Mouse (Mus musculus): ENCODE measurements around the gene Myo3b. TPM values are rescaled to one million over a fixed set of nuclear protein-coding genes. Genes with fewer than 3 reads are reported as not detected.

Gene Myo3b
- polyA plus RNA-seq, 1 experiment from 2014 or later, result 0.36 TPM

GRCm38 (mm10) chr2:70406846-70407245 is 367.9 kb downstream of the Myo3b start:
- no peak for ATAC-seq (ENCODE audit: insufficient read depth, low FRiP score)
- no peaks in the 10 kb centered on the region for H3K27me3 ChIP-seq (ENCODE audit: control insufficient read depth, insufficient read depth, low read length)
- no peaks in the 10 kb centered on the region for H3K9me3 ChIP-seq (replicated peaks; ENCODE audit: control insufficient read depth, low read length)
- H3K4me1 ChIP-seq (ENCODE audit: control insufficient read depth, insufficient read depth, low read length), result no peaks in the 10 kb centered on the region
- no peaks in the 10 kb centered on the region for H3K36me3 ChIP-seq (ENCODE audit: control insufficient read depth, insufficient read depth, low read length)
- no peak overlapping the region for H3K27ac ChIP-seq (ENCODE audit: low read length)
- no peak overlapping the region for H3K4me3 ChIP-seq (replicated peaks; ENCODE audit: low read length)
- 80% methylated on average over 5 of the region's 5 CpGs for WGBS
- H3K9ac ChIP-seq (ENCODE audit: low read length), result no peak overlapping the region
- H3K4me2 ChIP-seq (ENCODE audit: low read depth, low read length), result no peak overlapping the region

GRCm38 (mm10) chr2:70407729-70408128 is 368.8 kb downstream of the Myo3b start:
- Histone ChIP-seq H3K4me1 (ENCODE audit: control insufficient read depth, insufficient read depth, low read length) (no peaks in the 10 kb centered on the region), H3K36me3 (ENCODE audit: control insufficient read depth, insufficient read depth, low read length) (no peaks in the 10 kb centered on the region), H3K4me2 (ENCODE audit: low read depth, low read length) (no peak overlapping the region), H3K27ac (ENCODE audit: low read length) (no peak overlapping the region), H3K9ac (ENCODE audit: low read length) (no peak overlapping the region), H3K4me3 (replicated peaks; ENCODE audit: low read length) (no peak overlapping the region), H3K27me3 (ENCODE audit: control insufficient read depth, insufficient read depth, low read length) (no peaks in the 10 kb centered on the region), H3K9me3 (replicated peaks; ENCODE audit: control insufficient read depth, low read length) (no peaks in the 10 kb centered on the region)
- ATAC-seq (ENCODE audit: insufficient read depth, low FRiP score), result no peak
- 62% methylated on average over 5 of the region's 5 CpGs for WGBS

- Histone ChIP-seq H3K27me3 (ENCODE audit: control insufficient read depth, insufficient read depth, low read length) (no peaks in the 10 kb centered on the region), H3K4me2 (ENCODE audit: low read depth, low read length) (no peak overlapping the region), H3K9me3 (replicated peaks; ENCODE audit: control insufficient read depth, low read length) (no peaks in the 10 kb centered on the region), H3K4me3 (replicated peaks; ENCODE audit: low read length) (no peak overlapping the region), H3K36me3 (ENCODE audit: control insufficient read depth, insufficient read depth, low read length) (no peaks in the 10 kb centered on the region), H3K9ac (ENCODE audit: low read length) (no peak overlapping the region), H3K4me1 (ENCODE audit: control insufficient read depth, insufficient read depth, low read length) (no peaks in the 10 kb centered on the region), H3K27ac (ENCODE audit: low read length) (no peak overlapping the region)
- 70% methylated on average over 4 of the region's 4 CpGs for WGBS
- no peak for ATAC-seq (ENCODE audit: insufficient read depth, low FRiP score)
Measured at GRCm38 (mm10) chr2:70410298-70410885, 371.5 kb downstream of the Myo3b start.

- H3K27me3 ChIP-seq (ENCODE audit: control insufficient read depth, insufficient read depth, low read length), result no peaks in the 10 kb centered on the region
- ATAC-seq (ENCODE audit: insufficient read depth, low FRiP score), result peak; percentile 68; the same call in 1 of the 2 replicates
- H3K27ac ChIP-seq (ENCODE audit: low read length), result no peak overlapping the region
- no peaks in the 10 kb centered on the region for H3K36me3 ChIP-seq (ENCODE audit: control insufficient read depth, insufficient read depth, low read length)
- H3K9me3 ChIP-seq (replicated peaks; ENCODE audit: control insufficient read depth, low read length), result no peaks in the 10 kb centered on the region
- H3K4me3 ChIP-seq (replicated peaks; ENCODE audit: low read length), result no peak overlapping the region
- no peaks in the 10 kb centered on the region for H3K4me1 ChIP-seq (ENCODE audit: control insufficient read depth, insufficient read depth, low read length)
- no peak overlapping the region for H3K4me2 ChIP-seq (ENCODE audit: low read depth, low read length)
- 46% methylated on average over 13 of the region's 13 CpGs for WGBS
- H3K9ac ChIP-seq (ENCODE audit: low read length), result no peak overlapping the region
Measured at GRCm38 (mm10) chr2:70412315-70412714, 373.4 kb downstream of the Myo3b start.

GRCm38 (mm10) chr2:70414386-70414785 is 375.5 kb downstream of the Myo3b start:
- Histone ChIP-seq H3K9me3 (replicated peaks; ENCODE audit: control insufficient read depth, low read length) (no peaks in the 10 kb centered on the region), H3K27me3 (ENCODE audit: control insufficient read depth, insufficient read depth, low read length) (no peaks in the 10 kb centered on the region), H3K27ac (ENCODE audit: low read length) (no peak overlapping the region), H3K36me3 (ENCODE audit: control insufficient read depth, insufficient read depth, low read length) (no peaks in the 10 kb centered on the region), H3K4me2 (ENCODE audit: low read depth, low read length) (no peak overlapping the region), H3K4me3 (replicated peaks; ENCODE audit: low read length) (no peak overlapping the region), H3K4me1 (ENCODE audit: control insufficient read depth, insufficient read depth, low read length) (no peaks in the 10 kb centered on the region), H3K9ac (ENCODE audit: low read length) (no peak overlapping the region)
- ATAC-seq (ENCODE audit: insufficient read depth, low FRiP score), result no peak
- 61% methylated on average over 1 of the region's 1 CpGs for WGBS

GRCm38 (mm10) chr2:70415521-70415920 is 376.6 kb downstream of the Myo3b start:
- Histone ChIP-seq H3K9ac (ENCODE audit: low read length) (no peak overlapping the region), H3K4me2 (ENCODE audit: low read depth, low read length) (no peak overlapping the region), H3K4me3 (replicated peaks; ENCODE audit: low read length) (no peak overlapping the region), H3K27ac (ENCODE audit: low read length) (no peak overlapping the region), H3K36me3 (ENCODE audit: control insufficient read depth, insufficient read depth, low read length) (no peaks in the 10 kb centered on the region), H3K27me3 (ENCODE audit: control insufficient read depth, insufficient read depth, low read length) (no peaks in the 10 kb centered on the region), H3K9me3 (replicated peaks; ENCODE audit: control insufficient read depth, low read length) (no peaks in the 10 kb centered on the region), H3K4me1 (ENCODE audit: control insufficient read depth, insufficient read depth, low read length) (no peaks in the 10 kb centered on the region)
- no peak for ATAC-seq (ENCODE audit: insufficient read depth, low FRiP score)
- 73% methylated on average over 1 of the region's 1 CpGs for WGBS

GRCm38 (mm10) chr2:70419336-70419735 is 380.4 kb downstream of the Myo3b start:
- H3K4me1 ChIP-seq (ENCODE audit: control insufficient read depth, insufficient read depth, low read length), result 0 out of 2 replicates have a peak, but pooled peaks cover 6% of the 10 kb centered on the region

GRCm38 (mm10) chr2:70421144-70421874 is 382.4 kb downstream of the Myo3b start:
- no peak overlapping the region for H3K9ac ChIP-seq (ENCODE audit: low read length)
- no peak overlapping the region for H3K27ac ChIP-seq (ENCODE audit: low read length)
- 38% methylated on average over 13 of the region's 13 CpGs for WGBS
- H3K36me3 ChIP-seq (ENCODE audit: control insufficient read depth, insufficient read depth, low read length), result no peaks in the 10 kb centered on the region
- H3K9me3 ChIP-seq (replicated peaks; ENCODE audit: control insufficient read depth, low read length), result no peaks in the 10 kb centered on the region
- ATAC-seq (ENCODE audit: insufficient read depth, low FRiP score), result no peak
- 0 out of 2 replicates have a peak, but pooled peaks cover 6% of the 10 kb centered on the region for H3K4me1 ChIP-seq (ENCODE audit: control insufficient read depth, insufficient read depth, low read length)
- no peak overlapping the region for H3K4me3 ChIP-seq (replicated peaks; ENCODE audit: low read length)
- H3K27me3 ChIP-seq (ENCODE audit: control insufficient read depth, insufficient read depth, low read length), result no peaks in the 10 kb centered on the region
- no peak overlapping the region for H3K4me2 ChIP-seq (ENCODE audit: low read depth, low read length)

More at GRCm38 (mm10) chr2:70419336-70419735, 380.4 kb downstream of the Myo3b start:
- Histone ChIP-seq H3K9ac (ENCODE audit: low read length) (no peak overlapping the region), H3K4me3 (replicated peaks; ENCODE audit: low read length) (no peak overlapping the region), H3K9me3 (replicated peaks; ENCODE audit: control insufficient read depth, low read length) (no peaks in the 10 kb centered on the region), H3K4me2 (ENCODE audit: low read depth, low read length) (no peak overlapping the region), H3K36me3 (ENCODE audit: control insufficient read depth, insufficient read depth, low read length) (no peaks in the 10 kb centered on the region), H3K27ac (ENCODE audit: low read length) (no peak overlapping the region), H3K27me3 (ENCODE audit: control insufficient read depth, insufficient read depth, low read length) (no peaks in the 10 kb centered on the region)
- WGBS, result 76% methylated on average over 6 of the region's 6 CpGs
- ATAC-seq (ENCODE audit: insufficient read depth, low FRiP score), result no peak

GRCm38 (mm10) chr2:70425611-70426010 is 386.7 kb downstream of the Myo3b start:
- ATAC-seq (ENCODE audit: insufficient read depth, low FRiP score), result no peak
- no peaks in the 10 kb centered on the region for H3K36me3 ChIP-seq (ENCODE audit: control insufficient read depth, insufficient read depth, low read length)
- H3K4me3 ChIP-seq (replicated peaks; ENCODE audit: low read length), result no peak overlapping the region
- no peak overlapping the region for H3K4me2 ChIP-seq (ENCODE audit: low read depth, low read length)
- H3K27me3 ChIP-seq (ENCODE audit: control insufficient read depth, insufficient read depth, low read length), result no peaks in the 10 kb centered on the region
- H3K4me1 ChIP-seq (ENCODE audit: control insufficient read depth, insufficient read depth, low read length), result 0 out of 2 replicates have a peak, but pooled peaks cover 6% of the 10 kb centered on the region
- no peak overlapping the region for H3K9ac ChIP-seq (ENCODE audit: low read length)
- H3K27ac ChIP-seq (ENCODE audit: low read length), result no peak overlapping the region
- no peaks in the 10 kb centered on the region for H3K9me3 ChIP-seq (replicated peaks; ENCODE audit: control insufficient read depth, low read length)
- WGBS, result 38% methylated on average over 11 of the region's 11 CpGs
